Mouse (Mus musculus): Measurements from ENCODE around the gene Fam189a1. TPM values are rescaled to one million over a fixed set of nuclear protein-coding genes. Genes with fewer than 3 reads are reported as not detected.

The Fam189a1 gene
- polyA plus RNA-seq, 1 experiment from 2014 or later: 12.6 TPM

- 59% methylated on average over 6 of the region's 6 CpGs for WGBS
- ATAC-seq (replicated peaks): no peak
- H3K27ac ChIP-seq: no peak overlapping the region
These were observed 14.3 kb downstream of the Fam189a1 start for GRCm38 (mm10) chr7:65141907-65142698.

GRCm38 (mm10) chr7:65140832-65141231, 15.5 kb downstream of the Fam189a1 start:
- no peaks in the 10 kb centered on the region for H3K9me3 ChIP-seq
- no peak for ATAC-seq (replicated peaks)
- WGBS: 82% methylated on average over 5 of the region's 5 CpGs
- no peak overlapping the region for H3K9ac ChIP-seq
- no peak overlapping the region for H3K4me2 ChIP-seq
- H3K27me3 ChIP-seq (replicated peaks): no peaks in the 10 kb centered on the region
- H3K27ac ChIP-seq: no peak overlapping the region
- peaks cover 5% of the 10 kb centered on the region; the same call in 1 of the 2 replicates for H3K4me1 ChIP-seq
- H3K4me3 ChIP-seq: no peak overlapping the region
- no peaks in the 10 kb centered on the region for H3K36me3 ChIP-seq (replicated peaks)

More at GRCm38 (mm10) chr7:65141907-65142698, 14.3 kb downstream of the Fam189a1 start:
- H3K36me3 ChIP-seq (replicated peaks): no peaks in the 10 kb centered on the region
- no peaks in the 10 kb centered on the region for H3K9me3 ChIP-seq
- no peak overlapping the region for H3K9ac ChIP-seq
- H3K27me3 ChIP-seq (replicated peaks): no peaks in the 10 kb centered on the region
- no peak overlapping the region for H3K4me3 ChIP-seq
- no peak overlapping the region for H3K4me2 ChIP-seq
- peaks cover 5% of the 10 kb centered on the region; the same call in 1 of the 2 replicates for H3K4me1 ChIP-seq

- Histone ChIP-seq H3K4me2 (no peak overlapping the region), H3K4me1 (peaks cover 5% of the 10 kb centered on the region; the same call in 1 of the 2 replicates), H3K9ac (no peak overlapping the region), H3K27ac (no peak overlapping the region), H3K4me3 (no peak overlapping the region), H3K27me3 (replicated peaks) (no peaks in the 10 kb centered on the region), H3K9me3 (no peaks in the 10 kb centered on the region), H3K36me3 (replicated peaks) (no peaks in the 10 kb centered on the region)
- 86% methylated on average over 5 of the region's 5 CpGs for WGBS
- no peak for ATAC-seq (replicated peaks)
These were observed 16.3 kb downstream of the Fam189a1 start for GRCm38 (mm10) chr7:65140099-65140498.

GRCm38 (mm10) chr7:65123766-65124165, 32.6 kb downstream of the Fam189a1 start:
- Histone ChIP-seq H3K27me3 (replicated peaks) (no peaks in the 10 kb centered on the region), H3K4me3 (no peak overlapping the region), H3K9ac (no peak overlapping the region), H3K27ac (no peak overlapping the region), H3K4me1 (no peaks in the 10 kb centered on the region), H3K4me2 (no peak overlapping the region), H3K9me3 (no peaks in the 10 kb centered on the region), H3K36me3 (replicated peaks) (no peaks in the 10 kb centered on the region)
- 90% methylated on average over 3 of the region's 3 CpGs for WGBS
- no peak for ATAC-seq (replicated peaks)

GRCm38 (mm10) chr7:65116903-65117302, 39.5 kb downstream of the Fam189a1 start:
- no peak overlapping the region for H3K4me2 ChIP-seq
- no peak overlapping the region for H3K9ac ChIP-seq
- H3K4me3 ChIP-seq: no peak overlapping the region
- H3K36me3 ChIP-seq (replicated peaks): no peaks in the 10 kb centered on the region
- WGBS: 95% methylated on average over 7 of the region's 7 CpGs
- H3K27me3 ChIP-seq (replicated peaks): no peaks in the 10 kb centered on the region
- H3K27ac ChIP-seq: no peak overlapping the region
- no peaks in the 10 kb centered on the region for H3K4me1 ChIP-seq
- no peak for ATAC-seq (replicated peaks)
- no peaks in the 10 kb centered on the region for H3K9me3 ChIP-seq

GRCm38 (mm10) chr7:65115366-65115765, 41.0 kb downstream of the Fam189a1 start:
- Histone ChIP-seq H3K4me1 (no peaks in the 10 kb centered on the region), H3K27ac (no peak overlapping the region), H3K36me3 (replicated peaks) (no peaks in the 10 kb centered on the region), H3K4me2 (no peak overlapping the region), H3K9ac (no peak overlapping the region), H3K4me3 (no peak overlapping the region), H3K27me3 (replicated peaks) (no peaks in the 10 kb centered on the region), H3K9me3 (no peaks in the 10 kb centered on the region)
- no peak for ATAC-seq (replicated peaks)
- WGBS: 83% methylated on average over 3 of the region's 3 CpGs

GRCm38 (mm10) chr7:65111664-65112063, 44.7 kb downstream of the Fam189a1 start:
- Histone ChIP-seq H3K4me2 (no peak overlapping the region), H3K27me3 (replicated peaks) (no peaks in the 10 kb centered on the region), H3K27ac (no peak overlapping the region), H3K4me1 (no peaks in the 10 kb centered on the region), H3K4me3 (no peak overlapping the region), H3K9me3 (no peaks in the 10 kb centered on the region), H3K9ac (no peak overlapping the region), H3K36me3 (replicated peaks) (no peaks in the 10 kb centered on the region)
- ATAC-seq (replicated peaks): no peak
- 94% methylated on average over 9 of the region's 9 CpGs for WGBS

- H3K9me3 ChIP-seq: no peaks in the 10 kb centered on the region
- no peak overlapping the region for H3K4me3 ChIP-seq
- no peaks in the 10 kb centered on the region for H3K4me1 ChIP-seq
- no peak overlapping the region for H3K9ac ChIP-seq
- no peak overlapping the region for H3K4me2 ChIP-seq
- H3K27ac ChIP-seq: no peak overlapping the region
- no peak for ATAC-seq (replicated peaks)
- WGBS: 90% methylated on average over 3 of the region's 3 CpGs
- no peaks in the 10 kb centered on the region for H3K27me3 ChIP-seq (replicated peaks)
- H3K36me3 ChIP-seq (replicated peaks): no peaks in the 10 kb centered on the region
These were observed 50.8 kb downstream of the Fam189a1 start for GRCm38 (mm10) chr7:65105566-65105965.

- Histone ChIP-seq H3K9me3 (no peaks in the 10 kb centered on the region), H3K9ac (no peak overlapping the region), H3K4me2 (no peak overlapping the region), H3K4me1 (no peaks in the 10 kb centered on the region), H3K36me3 (replicated peaks) (no peaks in the 10 kb centered on the region), H3K27ac (no peak overlapping the region), H3K4me3 (no peak overlapping the region), H3K27me3 (replicated peaks) (no peaks in the 10 kb centered on the region)
- ATAC-seq (replicated peaks): no peak
- 91% methylated on average over 4 of the region's 4 CpGs for WGBS
These were observed 51.3 kb downstream of the Fam189a1 start for GRCm38 (mm10) chr7:65105097-65105467.

GRCm38 (mm10) chr7:65104207-65105096, 51.9 kb downstream of the Fam189a1 start:
- Histone ChIP-seq H3K36me3 (replicated peaks) (no peaks in the 10 kb centered on the region), H3K4me2 (no peak overlapping the region), H3K4me3 (no peak overlapping the region), H3K27ac (no peak overlapping the region), H3K27me3 (replicated peaks) (no peaks in the 10 kb centered on the region), H3K9me3 (no peaks in the 10 kb centered on the region), H3K9ac (no peak overlapping the region), H3K4me1 (no peaks in the 10 kb centered on the region)
- WGBS: 88% methylated on average over 17 of the region's 17 CpGs
- no peak for ATAC-seq (replicated peaks)

- Histone ChIP-seq H3K4me2 (no peak overlapping the region), H3K27ac (no peak overlapping the region), H3K27me3 (replicated peaks) (no peaks in the 10 kb centered on the region), H3K4me3 (no peak overlapping the region), H3K9ac (no peak overlapping the region), H3K36me3 (replicated peaks) (no peaks in the 10 kb centered on the region), H3K9me3 (no peaks in the 10 kb centered on the region), H3K4me1 (no peaks in the 10 kb centered on the region)
- 76% methylated on average over 2 of the region's 2 CpGs for WGBS
- no peak for ATAC-seq (replicated peaks)
These were observed 54.7 kb downstream of the Fam189a1 start for GRCm38 (mm10) chr7:65101661-65102060.

- no peak overlapping the region for H3K4me2 ChIP-seq
- H3K4me1 ChIP-seq: no peaks in the 10 kb centered on the region
- WGBS: 92% methylated on average over 14 of the region's 14 CpGs
- H3K36me3 ChIP-seq (replicated peaks): no peaks in the 10 kb centered on the region
- no peak overlapping the region for H3K27ac ChIP-seq
- no peaks in the 10 kb centered on the region for H3K27me3 ChIP-seq (replicated peaks)
- ATAC-seq (replicated peaks): no peak
- no peak overlapping the region for H3K9ac ChIP-seq
- H3K9me3 ChIP-seq: no peaks in the 10 kb centered on the region
- H3K4me3 ChIP-seq: no peak overlapping the region
These were observed 58.7 kb downstream of the Fam189a1 start for GRCm38 (mm10) chr7:65097708-65098107.

All from midbrain, embryonic 15.5 days (tissue).